Mouse (Mus musculus): ENCODE measurements around the gene Asdurf. TPM values are rescaled to one million over a fixed set of nuclear protein-coding genes. Genes with fewer than 3 reads are reported as not detected.

Asdurf gene
- polyA plus RNA-seq, 1 experiment from 2014 or later, result 13.4 TPM

GRCm38 (mm10) chr1:53324277-53324676 is 28.1 kb downstream of the Asdurf start:
- no peak overlapping the region for H3K4me2 ChIP-seq (replicated peaks; ENCODE audit: low read depth)
- no peak overlapping the region for H3K4me3 ChIP-seq (ENCODE audit: low read depth, low read length)
- no peak overlapping the region for H3K27ac ChIP-seq (replicated peaks)
- no peaks in the 10 kb centered on the region for H3K9me3 ChIP-seq (ENCODE audit: control insufficient read depth, low read length)
- TF ChIP-seq EP300 (optimal IDR thresholded peaks at IDR 0.05) (no peak), CTCF (IDR thresholded peaks at IDR 0.05; ENCODE audit: low read depth) (no peak)
- no peaks in the 10 kb centered on the region for H3K4me1 ChIP-seq (replicated peaks; ENCODE audit: control insufficient read depth, insufficient read depth)
- no peak overlapping the region for H3K9ac ChIP-seq (ENCODE audit: low read length)
- H3K27me3 ChIP-seq (ENCODE audit: control insufficient read depth, insufficient read depth, low read length), result no peaks in the 10 kb centered on the region
- H3K36me3 ChIP-seq (ENCODE audit: control insufficient read depth, insufficient read depth, low read length), result no peaks in the 10 kb centered on the region
- no peak for DNase-seq (ENCODE audit: low spot score)
- ATAC-seq (ENCODE audit: low FRiP score, low TSS enrichment), result no peak
- WGBS, result 98% methylated on average over 1 of the region's 1 CpGs

- H3K4me1 ChIP-seq (replicated peaks; ENCODE audit: control insufficient read depth, insufficient read depth), result no peaks in the 10 kb centered on the region
- H3K27ac ChIP-seq (replicated peaks), result no peak overlapping the region
- H3K27me3 ChIP-seq (ENCODE audit: control insufficient read depth, insufficient read depth, low read length), result no peaks in the 10 kb centered on the region
- WGBS, result 80% methylated on average over 5 of the region's 5 CpGs
- H3K36me3 ChIP-seq (ENCODE audit: control insufficient read depth, insufficient read depth, low read length), result no peaks in the 10 kb centered on the region
- no peak for TF ChIP-seq CTCF (IDR thresholded peaks at IDR 0.05; ENCODE audit: low read depth)
- TF ChIP-seq EP300 (optimal IDR thresholded peaks at IDR 0.05), result no peak
- H3K4me2 ChIP-seq (replicated peaks; ENCODE audit: low read depth), result no peak overlapping the region
- H3K4me3 ChIP-seq (ENCODE audit: low read depth, low read length), result no peak overlapping the region
- H3K9me3 ChIP-seq (ENCODE audit: control insufficient read depth, low read length), result no peaks in the 10 kb centered on the region
- H3K9ac ChIP-seq (ENCODE audit: low read length), result 0 out of 2 replicates have a peak overlapping the region, but pooled peaks have one; percentile 1
- ATAC-seq (ENCODE audit: low FRiP score, low TSS enrichment) (peak; percentile 74; the same call in 1 of the 2 replicates), DNase-seq (ENCODE audit: low spot score) (peak; percentile 25)
Observed at GRCm38 (mm10) chr1:53323254-53323653, 29.2 kb downstream of the Asdurf start.

DNA sequence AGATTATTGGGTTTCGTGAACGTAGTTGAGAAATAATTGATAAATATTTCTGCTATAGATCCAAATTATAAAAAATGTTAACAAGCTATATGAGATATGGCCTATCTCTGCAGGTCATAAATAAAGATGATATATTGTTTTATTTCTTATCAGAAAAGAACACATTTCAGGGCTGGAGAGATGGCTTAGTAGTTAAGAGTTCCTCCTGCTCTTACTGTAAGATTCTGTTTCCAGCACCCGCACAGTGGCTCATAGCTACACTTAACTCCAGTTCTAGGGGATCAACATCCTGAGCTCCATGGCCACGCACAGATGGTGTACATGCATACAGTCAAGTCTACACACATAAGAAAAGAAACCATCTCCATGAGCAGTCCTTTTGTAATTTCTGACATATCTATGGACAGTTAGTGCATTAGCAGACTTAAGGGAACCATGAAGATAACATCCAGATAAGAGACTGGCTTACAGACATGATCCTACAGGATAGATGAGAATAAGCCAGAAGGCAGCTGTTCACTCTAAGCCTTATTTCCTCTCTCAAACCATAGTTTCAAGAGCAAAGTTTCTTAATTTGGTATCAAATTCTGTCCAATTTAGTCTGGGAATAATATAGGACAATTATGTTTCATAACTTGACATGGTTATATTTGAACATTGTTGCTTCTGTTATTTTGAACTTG is 30.6 kb downstream of the Asdurf start:
- Histone ChIP-seq H3K4me1 (replicated peaks; ENCODE audit: control insufficient read depth, insufficient read depth) (no peaks in the 10 kb centered on the region), H3K27ac (replicated peaks) (no peak overlapping the region), H3K4me3 (ENCODE audit: low read depth, low read length) (no peak overlapping the region), H3K27me3 (ENCODE audit: control insufficient read depth, insufficient read depth, low read length) (no peaks in the 10 kb centered on the region), H3K9me3 (ENCODE audit: control insufficient read depth, low read length) (no peaks in the 10 kb centered on the region), H3K36me3 (ENCODE audit: control insufficient read depth, insufficient read depth, low read length) (no peaks in the 10 kb centered on the region), H3K9ac (ENCODE audit: low read length) (no peak overlapping the region), H3K4me2 (replicated peaks; ENCODE audit: low read depth) (no peak overlapping the region)
- ATAC-seq (ENCODE audit: low FRiP score, low TSS enrichment) (no peak), DNase-seq (ENCODE audit: low spot score) (no peak)
- 96% methylated on average over 4 of the region's 4 CpGs for WGBS
- TF ChIP-seq CTCF (IDR thresholded peaks at IDR 0.05; ENCODE audit: low read depth) (no peak), EP300 (optimal IDR thresholded peaks at IDR 0.05) (no peak)

DNA sequence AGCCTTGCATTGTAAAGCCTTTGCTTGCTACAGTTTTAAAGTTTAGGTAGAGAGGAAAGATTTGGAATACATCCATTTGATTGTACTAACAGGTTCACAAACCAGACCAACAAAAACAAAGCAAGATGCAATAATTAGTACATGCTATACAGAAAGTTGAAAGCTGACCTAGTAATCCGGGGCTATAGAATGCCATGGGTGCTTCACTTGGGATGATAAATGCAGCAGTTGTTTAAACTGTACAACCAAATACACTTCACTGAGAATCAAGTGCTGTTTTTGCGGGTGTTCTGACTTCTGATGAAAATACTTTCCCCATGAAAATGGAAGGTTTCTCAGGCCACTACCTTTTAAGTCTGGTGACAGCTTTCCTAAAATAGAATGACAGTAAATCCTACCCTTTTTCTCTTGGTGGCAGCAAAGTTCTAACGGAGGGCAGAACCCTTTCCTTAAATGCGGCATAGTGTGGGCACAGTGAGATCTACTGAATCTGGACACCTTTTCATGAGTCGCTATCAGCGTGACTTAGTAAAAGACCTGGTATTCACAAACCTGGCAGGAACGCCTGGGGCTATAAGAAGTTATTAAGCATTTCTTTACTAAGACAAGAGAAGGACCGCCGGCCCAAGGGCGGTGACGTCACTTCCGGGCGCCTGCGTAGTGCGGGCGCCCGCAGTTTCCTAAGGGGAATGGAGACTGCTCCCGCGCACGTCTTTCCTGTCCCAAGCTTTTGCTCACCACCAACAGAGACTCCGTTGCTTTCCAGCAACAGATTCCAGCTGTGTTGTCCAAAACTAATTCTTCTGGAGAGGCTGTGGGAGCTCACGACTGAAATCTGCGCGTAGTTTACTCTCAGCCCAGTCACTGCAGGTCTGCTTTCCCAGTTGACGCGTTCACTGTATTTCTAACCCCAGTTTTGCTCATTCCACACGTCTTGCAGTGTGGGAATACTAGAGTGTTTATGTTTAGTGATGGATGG is 39.1 kb downstream of the Asdurf start, which contains the start of gene Osgepl1:
Gene Osgepl1 (plus strand): TSS at position 636 of the 979 bp plus-strand sequence.
- Histone ChIP-seq H3K9ac (ENCODE audit: low read length) (peak within 1 kb of the TSS; percentile 79), H3K4me2 (replicated peaks; ENCODE audit: low read depth) (peak within 1 kb of the TSS; percentile 75), H3K27ac (replicated peaks) (peak within 1 kb of the TSS; percentile 86), H3K9me3 (ENCODE audit: control insufficient read depth, low read length) (no peaks in the 10 kb centered on the region), H3K4me3 (ENCODE audit: low read depth, low read length) (peak within 1 kb of the TSS; percentile 66), H3K36me3 (ENCODE audit: control insufficient read depth, insufficient read depth, low read length) (no peaks in the 10 kb centered on the region), H3K4me1 (replicated peaks; ENCODE audit: control insufficient read depth, insufficient read depth) (0 out of 2 replicates have a peak, but pooled peaks cover 2% of the 10 kb centered on the region), H3K27me3 (ENCODE audit: control insufficient read depth, insufficient read depth, low read length) (no peaks in the 10 kb centered on the region)
- ATAC-seq (ENCODE audit: low FRiP score, low TSS enrichment) (peak; percentile 97), DNase-seq (ENCODE audit: low spot score) (peak; percentile 87)
- WGBS, result 1% methylated on average over 27 of the region's 27 CpGs
- peak; percentile 52 for TF ChIP-seq CTCF (IDR thresholded peaks at IDR 0.05; ENCODE audit: low read depth)
- TF ChIP-seq EP300 (optimal IDR thresholded peaks at IDR 0.05), result no peak

GRCm38 (mm10) chr1:53300506-53300905 is 51.9 kb downstream of the Asdurf start:
- no peaks in the 10 kb centered on the region for H3K9me3 ChIP-seq (ENCODE audit: control insufficient read depth, low read length)
- ATAC-seq (ENCODE audit: low FRiP score, low TSS enrichment), result no peak
- H3K27ac ChIP-seq (replicated peaks), result no peak overlapping the region
- no peak overlapping the region for H3K4me2 ChIP-seq (replicated peaks; ENCODE audit: low read depth)
- H3K36me3 ChIP-seq (ENCODE audit: control insufficient read depth, insufficient read depth, low read length), result no peaks in the 10 kb centered on the region
- H3K9ac ChIP-seq (ENCODE audit: low read length), result no peak overlapping the region
- H3K4me1 ChIP-seq (replicated peaks; ENCODE audit: control insufficient read depth, insufficient read depth), result no peaks in the 10 kb centered on the region
- TF ChIP-seq CTCF (IDR thresholded peaks at IDR 0.05; ENCODE audit: low read depth) (no peak), EP300 (optimal IDR thresholded peaks at IDR 0.05) (no peak)
- H3K4me3 ChIP-seq (ENCODE audit: low read depth, low read length), result no peak overlapping the region
- H3K27me3 ChIP-seq (ENCODE audit: control insufficient read depth, insufficient read depth, low read length), result no peaks in the 10 kb centered on the region
- WGBS, result 75% methylated on average over 4 of the region's 4 CpGs
- DNase-seq (ENCODE audit: low spot score), result no peak

Other genes with a start within 250 kb of the Asdurf start
- gene 1700019A02Rik, start 165.0 kb downstream of the Asdurf start, polyA plus RNA-seq (2015; fragmentation: Nextera tagmentation; extraction: Ambion mirVana), result not detected in 2 replicates
- gene Pms1, start 55.6 kb downstream of the Asdurf start, polyA plus RNA-seq (2015; fragmentation: Nextera tagmentation; extraction: Ambion mirVana), result 4.7 TPM in 2 replicates
- 29.6 and 29.8 TPM in 2 replicates for gene Ormdl1, start 55.5 kb downstream of the Asdurf start, polyA plus RNA-seq (2015; fragmentation: Nextera tagmentation; extraction: Ambion mirVana)
- 0.23 TPM in 1 of 2 replicates, not detected in the other for gene Gm28778, start 55.5 kb downstream of the Asdurf start, polyA plus RNA-seq (2015; fragmentation: Nextera tagmentation; extraction: Ambion mirVana)
- 15.7 and 16.7 TPM in 2 replicates for gene Osgepl1, start 39.0 kb downstream of the Asdurf start, polyA plus RNA-seq (2015; fragmentation: Nextera tagmentation; extraction: Ambion mirVana)
- 0.27 and 0.35 TPM in 2 replicates for gene Gm28551, start within 50 bp of the Asdurf start, polyA plus RNA-seq (2015; fragmentation: Nextera tagmentation; extraction: Ambion mirVana)
- gene Asnsd1, start 133 bp upstream of the Asdurf start, polyA plus RNA-seq (2015; fragmentation: Nextera tagmentation; extraction: Ambion mirVana), result 44.0 and 48.8 TPM in 2 replicates